Mouse (Mus musculus): ENCODE results near the gene Rhot2. TPM values are rescaled to one million over a fixed set of nuclear protein-coding genes. Genes with fewer than 3 reads are reported as not detected.

Gene Rhot2
- total and polyA plus RNA-seq, 3 experiments, result 17.7 to 142 (median 31.2) TPM

- H3K36me3 ChIP-seq (replicated peaks), result peaks cover 61% of the 10 kb centered on the region
These were observed 16.4 kb upstream of the Rhot2 start, which contains the start of gene Wdr90 for GRCm38 (mm10) chr17:25860832-25861703. Gene Wdr90, minus strand, starts transcription at chr17:25861501.

DNA sequence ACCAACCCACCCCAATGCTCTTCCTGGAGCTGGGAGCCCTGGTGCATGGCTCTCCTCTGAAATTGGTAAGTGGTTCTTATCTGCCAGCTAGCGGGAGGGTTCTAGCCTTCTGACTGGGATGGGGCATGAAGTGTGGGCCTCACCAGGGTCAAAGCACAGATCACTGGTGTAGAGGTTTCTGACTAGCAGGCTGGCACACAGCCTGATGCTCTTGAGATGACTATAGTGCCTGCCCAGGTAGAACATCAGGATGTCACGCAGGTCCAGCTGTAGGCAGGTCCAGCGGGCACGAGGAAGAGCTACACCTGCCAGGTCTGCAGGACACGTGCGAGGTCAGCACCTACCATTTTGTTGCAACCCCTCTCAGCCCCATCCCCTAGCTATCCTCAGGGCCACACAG lies 15.6 kb upstream of the Rhot2 start:
- Histone ChIP-seq H3K9me3 (replicated peaks) (no peaks in the 10 kb centered on the region), H3K4me3 (ENCODE audit: low read depth, low read length) (peak overlapping the region; percentile 76; the same call in 1 of the 2 replicates), H3K4me1 (ENCODE audit: insufficient read depth, low read depth, low read length) (peaks cover 42% of the 10 kb centered on the region), H3K36me3 (replicated peaks) (peaks cover 62% of the 10 kb centered on the region), H3K27me3 (ENCODE audit: insufficient read depth, low read length) (peaks cover 9% of the 10 kb centered on the region; the same call in 1 of the 2 replicates)
- TF ChIP-seq CTCF (IDR thresholded peaks at IDR 0.05; ENCODE audit: low read depth, low read length), result no peak
- no peak for TF ChIP-seq GATA2 (IDR thresholded peaks at IDR 0.05; ENCODE audit: borderline replicate concordance, low read depth, low read length)
- no peak for TF ChIP-seq TAL1 (conservative IDR thresholded peaks at IDR 0.05; ENCODE audit: low read depth, low read length)
- no peak for TF ChIP-seq GATA1 (IDR thresholded peaks at IDR 0.05; ENCODE audit: borderline replicate concordance, low read length)
- no peak for TF ChIP-seq POLR2AphosphoS5 (IDR thresholded peaks at IDR 0.05; ENCODE audit: insufficient replicate concordance, low read depth, low read length)
- ATAC-seq (ENCODE audit: extremely low read depth, insufficient number of reproducible peaks, low FRiP score, poor library complexity, severe bottlenecking), result no peak
- DNase-seq (ENCODE audit: low spot score), result no peak

More at GRCm38 (mm10) chr17:25860832-25861703, 16.4 kb upstream of the Rhot2 start, which contains the start of gene Wdr90:
- Histone ChIP-seq H3K27me3 (ENCODE audit: insufficient read depth, low read length) (peaks cover 4% of the 10 kb centered on the region; the same call in 1 of the 2 replicates), H3K9me3 (replicated peaks) (no peaks in the 10 kb centered on the region), H3K4me1 (ENCODE audit: insufficient read depth, low read depth, low read length) (peaks cover 40% of the 10 kb centered on the region), H3K4me3 (ENCODE audit: low read depth, low read length) (peak within 1 kb of the TSS; percentile 76)
- no peak for TF ChIP-seq TAL1 (conservative IDR thresholded peaks at IDR 0.05; ENCODE audit: low read depth, low read length)
- no peak for TF ChIP-seq POLR2AphosphoS5 (IDR thresholded peaks at IDR 0.05; ENCODE audit: insufficient replicate concordance, low read depth, low read length)
- DNase-seq (ENCODE audit: low spot score), result peak; percentile 70
- ATAC-seq (ENCODE audit: extremely low read depth, insufficient number of reproducible peaks, low FRiP score, poor library complexity, severe bottlenecking), result peak; percentile 60

GRCm38 (mm10) chr17:25843636-25844395 lies 835 bp downstream of the Rhot2 start:
- ATAC-seq (ENCODE audit: extremely low read depth, insufficient number of reproducible peaks, low FRiP score, poor library complexity, severe bottlenecking) (no peak), DNase-seq (ENCODE audit: low spot score) (no peak)
- Histone ChIP-seq H3K27me3 (ENCODE audit: insufficient read depth, low read length) (peaks cover 21% of the 10 kb centered on the region), H3K36me3 (replicated peaks) (peaks cover 87% of the 10 kb centered on the region), H3K4me1 (ENCODE audit: insufficient read depth, low read depth, low read length) (peaks cover 67% of the 10 kb centered on the region), H3K4me3 (ENCODE audit: low read depth, low read length) (peak overlapping the region; percentile 87), H3K9me3 (replicated peaks) (no peaks in the 10 kb centered on the region)
- TF ChIP-seq TAL1 (conservative IDR thresholded peaks at IDR 0.05; ENCODE audit: low read depth, low read length), result no peak
- no peak for TF ChIP-seq POLR2AphosphoS5 (IDR thresholded peaks at IDR 0.05; ENCODE audit: insufficient replicate concordance, low read depth, low read length)
- no peak for TF ChIP-seq GATA1 (IDR thresholded peaks at IDR 0.05; ENCODE audit: borderline replicate concordance, low read length)
- TF ChIP-seq GATA2 (IDR thresholded peaks at IDR 0.05; ENCODE audit: borderline replicate concordance, low read depth, low read length), result no peak
- no peak for TF ChIP-seq CTCF (IDR thresholded peaks at IDR 0.05; ENCODE audit: low read depth, low read length)

DNA sequence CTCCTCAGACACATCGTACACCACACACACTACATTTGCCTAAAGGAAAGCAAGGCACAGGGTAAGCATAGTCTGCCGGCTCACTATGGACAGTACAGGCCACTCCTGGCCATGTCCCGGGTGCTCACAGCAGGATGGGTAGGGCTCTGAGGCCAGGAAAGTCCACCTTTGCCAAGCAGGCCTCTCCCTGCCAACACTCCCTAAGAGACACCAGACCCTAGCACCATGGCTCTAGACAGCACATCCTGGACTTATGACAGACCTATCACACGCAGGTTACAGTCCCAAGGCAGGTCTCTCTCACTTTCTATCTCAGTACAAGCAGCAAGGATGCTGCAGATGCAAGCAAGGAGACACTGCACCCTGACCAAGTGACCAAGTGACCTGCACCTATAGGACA lies 1.5 kb downstream of the Rhot2 start:
- no peaks in the 10 kb centered on the region for H3K9me3 ChIP-seq (replicated peaks)
- H3K4me1 ChIP-seq (ENCODE audit: insufficient read depth, low read depth, low read length), result peaks cover 72% of the 10 kb centered on the region
- peaks cover 86% of the 10 kb centered on the region for H3K36me3 ChIP-seq (replicated peaks)
- peaks cover 15% of the 10 kb centered on the region for H3K27me3 ChIP-seq (ENCODE audit: insufficient read depth, low read length)
- TF ChIP-seq CTCF (IDR thresholded peaks at IDR 0.05; ENCODE audit: low read depth, low read length) (no peak), GATA2 (IDR thresholded peaks at IDR 0.05; ENCODE audit: borderline replicate concordance, low read depth, low read length) (no peak), POLR2AphosphoS5 (IDR thresholded peaks at IDR 0.05; ENCODE audit: insufficient replicate concordance, low read depth, low read length) (no peak), GATA1 (IDR thresholded peaks at IDR 0.05; ENCODE audit: borderline replicate concordance, low read length) (no peak), TAL1 (conservative IDR thresholded peaks at IDR 0.05; ENCODE audit: low read depth, low read length) (no peak)
- peak overlapping the region; percentile 87 for H3K4me3 ChIP-seq (ENCODE audit: low read depth, low read length)
- ATAC-seq (ENCODE audit: extremely low read depth, insufficient number of reproducible peaks, low FRiP score, poor library complexity, severe bottlenecking), result no peak
- DNase-seq (ENCODE audit: low spot score), result no peak

DNA sequence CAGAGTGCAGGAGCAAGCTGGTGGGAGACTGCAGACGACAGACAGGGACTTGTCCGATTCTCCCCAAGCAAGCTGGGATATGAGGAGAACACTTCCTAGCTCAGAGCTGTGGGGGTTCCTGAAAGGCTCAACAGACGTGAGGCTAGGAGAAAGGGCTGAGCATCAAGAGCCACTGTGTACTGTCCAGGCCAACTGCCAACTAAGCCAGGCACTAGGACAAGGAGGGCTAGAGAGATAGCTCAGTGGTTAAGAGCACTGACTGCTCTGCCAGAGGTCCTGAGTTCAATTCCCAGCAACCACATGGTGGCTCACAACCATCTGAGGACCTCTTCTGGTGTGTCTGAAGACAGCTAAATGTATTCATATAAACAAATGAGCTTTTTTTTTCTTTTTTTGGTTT lies 2.1 kb downstream of the Rhot2 start:
- TF ChIP-seq GATA2 (IDR thresholded peaks at IDR 0.05; ENCODE audit: borderline replicate concordance, low read depth, low read length) (no peak), POLR2AphosphoS5 (IDR thresholded peaks at IDR 0.05; ENCODE audit: insufficient replicate concordance, low read depth, low read length) (no peak), TAL1 (conservative IDR thresholded peaks at IDR 0.05; ENCODE audit: low read depth, low read length) (no peak), GATA1 (IDR thresholded peaks at IDR 0.05; ENCODE audit: borderline replicate concordance, low read length) (no peak), CTCF (IDR thresholded peaks at IDR 0.05; ENCODE audit: low read depth, low read length) (no peak)
- DNase-seq (ENCODE audit: low spot score) (no peak), ATAC-seq (ENCODE audit: extremely low read depth, insufficient number of reproducible peaks, low FRiP score, poor library complexity, severe bottlenecking) (no peak)
- Histone ChIP-seq H3K9me3 (replicated peaks) (no peaks in the 10 kb centered on the region), H3K4me3 (ENCODE audit: low read depth, low read length) (no peak overlapping the region; the same call in 1 of the 2 replicates), H3K4me1 (ENCODE audit: insufficient read depth, low read depth, low read length) (peaks cover 78% of the 10 kb centered on the region), H3K27me3 (ENCODE audit: insufficient read depth, low read length) (peaks cover 10% of the 10 kb centered on the region; the same call in 1 of the 2 replicates), H3K36me3 (replicated peaks) (peaks cover 86% of the 10 kb centered on the region)
